In the genomic region with DNA sequence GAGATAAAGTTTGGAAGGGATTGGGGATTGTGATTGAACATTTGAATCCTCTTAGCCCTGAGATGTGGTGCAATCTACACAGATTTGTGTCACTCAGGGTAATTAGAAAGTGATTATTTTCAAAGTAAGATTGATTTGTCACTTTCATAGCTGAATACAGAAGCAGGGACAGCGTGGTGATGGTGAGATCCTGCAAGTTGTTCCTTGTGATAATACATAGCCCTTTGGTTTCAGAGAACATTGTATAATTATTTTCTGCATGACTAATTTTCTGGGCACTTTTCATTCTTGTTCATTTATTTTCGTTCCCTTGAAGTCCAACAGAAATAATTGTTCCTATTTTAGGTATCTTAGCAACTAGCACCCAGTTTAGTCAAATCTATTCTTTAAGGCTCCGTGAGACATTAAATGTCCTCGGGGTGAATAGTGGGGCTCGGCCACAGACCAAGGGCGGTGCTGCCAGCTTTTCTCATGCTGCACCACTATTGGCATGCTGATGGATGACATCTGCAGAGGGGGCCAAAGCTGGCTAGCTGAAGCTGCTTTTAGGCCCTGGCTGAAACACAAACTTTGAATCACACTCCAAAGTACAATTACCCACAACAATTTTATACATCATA, we compare ENCODE assay signal across 12 mouse cellular contexts.
DNase-seq lines count a peak whose midpoint lies in the region; ATAC-seq lines count a peak whose summit lies in the region.
"Had no signal": no experiment of that assay in that cellular context is flagged by ENCODE, and none has a peak within 500 bp of the region (broad histone marks: within the 10 kb centered on the region; RNA-seq: fewer than 3 reads in every experiment).

No protein-coding gene starts in this region.

- ATAC-seq in forebrain, embryonic 16.5 days = peak; percentile 88
- peak; percentile 46; the same call in 1 of the 2 replicates for ATAC-seq in neural tube, embryonic 12.5 days (ENCODE audit: low FRiP score, low read depth)
- ATAC-seq in activated CD4-positive, CD25-positive, alpha-beta regulatory T cell, adult 4 months = no peak

- H3K4me1 ChIP-seq in forebrain, embryonic 16.5 days (replicated peaks; ENCODE audit: control insufficient read depth, insufficient read depth, low read length) = peaks cover 18% of the 10 kb centered on the region
- peaks cover 3% of the 10 kb centered on the region; the same call in 1 of the 2 replicates for H3K4me1 ChIP-seq in neural tube, embryonic 12.5 days
- H3K4me1 ChIP-seq: embryonic facial prominence, embryonic 12.5 days; megakaryocyte, embryonic 14.5 days had no signal

- WGBS in forebrain, embryonic 16.5 days = 7% methylated on average over 6 of the region's 6 CpGs
- WGBS in neural tube, embryonic 12.5 days = 28% methylated on average over 6 of the region's 6 CpGs

- no peaks in the 10 kb centered on the region for H3K9me3 ChIP-seq in forebrain, embryonic 16.5 days (ENCODE audit: control insufficient read depth, low read length)
- H3K9me3 ChIP-seq in neural tube, embryonic 12.5 days = no peaks in the 10 kb centered on the region
- H3K9me3 ChIP-seq: embryonic facial prominence, embryonic 12.5 days; megakaryocyte, embryonic 14.5 days had no signal

- no peak overlapping the region for H3K4me3 ChIP-seq in forebrain, embryonic 16.5 days (replicated peaks; ENCODE audit: low read length)
- no peak overlapping the region for H3K4me3 ChIP-seq in neural tube, embryonic 12.5 days
- H3K4me3 ChIP-seq: embryonic facial prominence, embryonic 12.5 days; megakaryocyte, embryonic 14.5 days had no signal

- no peaks in the 10 kb centered on the region for H3K27me3 ChIP-seq in forebrain, embryonic 16.5 days (replicated peaks; ENCODE audit: control insufficient read depth, insufficient read depth, low read length)
- no peaks in the 10 kb centered on the region for H3K27me3 ChIP-seq in neural tube, embryonic 12.5 days (replicated peaks)
- H3K27me3 ChIP-seq: embryonic facial prominence, embryonic 12.5 days; megakaryocyte, embryonic 14.5 days had no signal

- no peak overlapping the region for H3K4me2 ChIP-seq in forebrain, embryonic 16.5 days (ENCODE audit: low read length)
- no peak overlapping the region for H3K4me2 ChIP-seq in neural tube, embryonic 12.5 days (replicated peaks)
- H3K4me2 ChIP-seq: embryonic facial prominence, embryonic 12.5 days; liver, embryonic 11.5 days had no signal

- H3K36me3 ChIP-seq in forebrain, embryonic 16.5 days (ENCODE audit: control insufficient read depth, insufficient read depth) = no peaks in the 10 kb centered on the region
- no peaks in the 10 kb centered on the region for H3K36me3 ChIP-seq in neural tube, embryonic 12.5 days
- H3K36me3 ChIP-seq: embryonic facial prominence, embryonic 12.5 days had no signal

- H3K9ac ChIP-seq in forebrain, embryonic 16.5 days (replicated peaks; ENCODE audit: low read depth, low read length) = no peak overlapping the region
- no peak overlapping the region for H3K9ac ChIP-seq in neural tube, embryonic 12.5 days
- H3K9ac ChIP-seq: embryonic facial prominence, embryonic 12.5 days had no signal

- peak; percentile 29 for DNase-seq in embryo, embryonic 10 days (ENCODE audit: low spot score)
- DNase-seq in layer of hippocampus, postnatal 10 days (ENCODE audit: low spot score in 2 of 2) = peak; percentile 29 to 63
- no peak for DNase-seq in lung, postnatal 25 days (ENCODE audit: low spot score)
- DNase-seq in kidney, postnatal 10 days = no peak
- DNase-seq: gastrocnemius, postnatal 36 days; kidney, adult 11 months had no signal

- H3K27ac ChIP-seq in forebrain, embryonic 16.5 days (ENCODE audit: low read length) = peak overlapping the region; percentile 54; the same call in 1 of the 2 replicates
- no peak overlapping the region for H3K27ac ChIP-seq in neural tube, embryonic 12.5 days
- H3K27ac ChIP-seq: embryonic facial prominence, embryonic 12.5 days had no signal

Comparison
In these comparisons a context has a peak if more than half of its experiments do, and no peak if none do; other contexts are left out.
1. DNase-seq: peak in embryo, embryonic 10 days (single experiment) and layer of hippocampus, postnatal 10 days (2 of 2); none in lung, postnatal 25 days (single experiment) and kidney, postnatal 10 days (single experiment).